Mouse (Mus musculus): ENCODE measurements at regions not wholly inside any gene's neighbourhood (a gene's known extent, or its start where the extent isn't known, plus 50 kb on each side); places are given as distances from the start of the nearest gene placed in this dataset.

DNA sequence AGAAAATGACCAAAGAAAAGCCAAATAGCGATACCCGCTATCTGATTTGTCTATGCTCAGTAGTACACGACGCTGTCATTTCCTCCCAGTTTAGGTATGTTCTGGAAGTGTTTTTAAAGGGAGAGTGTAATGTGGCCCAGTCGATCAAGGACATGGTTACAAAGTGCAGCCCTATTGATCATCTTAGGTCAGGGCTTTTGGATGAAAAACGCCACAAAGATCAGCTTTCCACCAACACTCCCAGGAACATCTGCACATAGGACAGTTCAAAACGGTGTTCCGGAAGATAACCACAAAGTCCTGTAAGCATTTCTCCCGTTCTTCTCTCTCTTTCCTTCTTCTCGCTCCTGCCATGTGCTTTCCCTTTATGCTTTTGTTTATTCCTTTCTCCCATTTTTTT, 149.2 kb upstream of the Maf start:
- Histone ChIP-seq H3K27me3 (replicated peaks) (no peaks in the 10 kb centered on the region), H3K4me1 (no peaks in the 10 kb centered on the region), H3K27ac (no peak overlapping the region), H3K4me3 (no peak overlapping the region), H3K9me3 (no peaks in the 10 kb centered on the region), H3K36me3 (replicated peaks) (no peaks in the 10 kb centered on the region), H3K9ac (no peak overlapping the region), H3K4me2 (no peak overlapping the region)
- 90% methylated on average over 10 of the region's 10 CpGs for WGBS
- no peak for ATAC-seq (replicated peaks)

DNA sequence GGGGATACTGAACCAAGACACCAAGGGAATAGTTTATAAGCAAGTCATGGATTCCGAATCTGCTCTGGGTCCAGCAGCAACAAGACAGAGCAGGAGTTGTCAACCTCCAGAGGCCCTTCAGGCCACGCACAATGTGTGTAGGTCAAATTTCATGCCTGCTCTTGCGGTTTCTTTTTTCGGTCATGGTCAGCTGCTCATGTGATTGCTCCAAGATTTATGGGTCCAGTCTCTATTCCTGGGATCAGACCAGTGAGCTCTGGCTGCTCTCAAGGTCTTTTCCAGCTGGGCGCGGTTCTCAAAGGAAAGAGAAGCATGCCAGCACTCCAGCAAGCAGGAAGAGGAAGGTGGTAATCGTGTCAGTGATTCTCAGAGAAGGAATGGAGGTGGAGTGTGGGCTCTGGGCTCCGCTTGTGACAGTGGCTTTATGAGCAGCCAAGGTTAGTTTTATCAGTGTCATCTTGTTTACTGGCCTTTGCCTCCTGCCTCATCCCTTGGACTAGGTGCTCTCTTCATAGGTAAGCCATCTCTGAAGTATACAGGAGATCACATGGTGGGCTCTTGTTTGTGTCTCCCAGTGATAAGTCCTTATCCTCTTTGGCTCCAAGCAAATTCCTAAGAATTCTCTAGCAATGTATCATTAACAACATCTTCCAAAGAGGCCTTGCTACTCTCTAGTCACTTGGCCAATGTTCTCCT, 148.5 kb upstream of the Maf start:
- 90% methylated on average over 8 of the region's 8 CpGs for WGBS
- Histone ChIP-seq H3K9me3 (no peaks in the 10 kb centered on the region), H3K27me3 (replicated peaks) (no peaks in the 10 kb centered on the region), H3K4me1 (no peaks in the 10 kb centered on the region), H3K4me3 (no peak overlapping the region), H3K9ac (no peak overlapping the region), H3K27ac (no peak overlapping the region), H3K36me3 (replicated peaks) (no peaks in the 10 kb centered on the region), H3K4me2 (no peak overlapping the region)
- ATAC-seq (replicated peaks): no peak

GRCm38 (mm10) chr8:115854209-115854900, 146.8 kb upstream of the Maf start:
- Histone ChIP-seq H3K9ac (no peak overlapping the region), H3K4me1 (no peaks in the 10 kb centered on the region), H3K4me2 (no peak overlapping the region), H3K9me3 (no peaks in the 10 kb centered on the region), H3K27ac (no peak overlapping the region), H3K27me3 (replicated peaks) (no peaks in the 10 kb centered on the region), H3K36me3 (replicated peaks) (no peaks in the 10 kb centered on the region), H3K4me3 (no peak overlapping the region)
- 88% methylated on average over 9 of the region's 9 CpGs for WGBS
- no peak for ATAC-seq (replicated peaks)

DNA sequence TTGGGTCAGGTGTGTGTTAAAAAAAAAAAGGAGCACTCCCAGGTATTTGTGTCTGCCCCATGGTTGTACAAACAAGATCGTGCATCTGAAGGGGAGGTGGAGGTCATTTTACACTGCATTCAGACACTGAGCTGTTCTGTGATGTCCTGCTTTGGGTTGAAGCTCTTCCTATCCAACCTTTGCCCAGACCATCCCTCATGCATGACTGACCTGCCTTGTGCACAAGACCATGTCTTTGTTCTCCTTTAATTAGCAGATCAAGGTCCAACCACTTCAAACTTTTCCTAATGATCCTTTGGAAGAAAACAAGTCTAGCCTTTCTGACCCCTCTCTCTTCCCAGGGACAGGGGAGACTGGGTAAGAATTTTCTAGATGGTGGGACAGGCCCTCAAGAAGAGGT, 143.0 kb upstream of the Maf start:
- no peaks in the 10 kb centered on the region for H3K36me3 ChIP-seq (replicated peaks)
- H3K9me3 ChIP-seq: no peaks in the 10 kb centered on the region
- no peaks in the 10 kb centered on the region for H3K27me3 ChIP-seq (replicated peaks)
- no peak overlapping the region for H3K4me2 ChIP-seq
- 79% methylated on average over 1 of the region's 1 CpGs for WGBS
- H3K4me1 ChIP-seq: no peaks in the 10 kb centered on the region
- no peak overlapping the region for H3K27ac ChIP-seq
- H3K9ac ChIP-seq: no peak overlapping the region
- ATAC-seq (replicated peaks): no peak
- no peak overlapping the region for H3K4me3 ChIP-seq

DNA sequence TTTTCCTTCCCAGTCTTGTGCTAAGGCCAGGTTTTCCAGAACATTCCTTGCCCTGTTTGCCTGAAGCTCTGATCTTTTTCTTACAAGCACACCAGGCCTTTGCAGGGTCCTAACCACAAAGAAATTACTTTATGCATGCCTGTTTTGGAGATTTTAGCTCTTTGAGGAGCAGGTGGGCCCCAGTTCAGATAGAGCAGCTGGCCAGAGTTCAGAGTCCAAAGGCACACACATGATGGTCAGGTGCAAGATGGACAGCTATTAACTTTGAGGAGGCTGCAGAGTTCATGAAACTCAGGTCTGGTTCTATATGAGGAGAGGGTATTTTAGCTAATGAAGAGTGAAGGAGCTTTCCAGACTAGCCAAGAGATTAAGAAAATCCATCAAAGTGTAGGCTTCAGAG, 125.8 kb upstream of the Maf start:
- no peak for ATAC-seq (replicated peaks)
- Histone ChIP-seq H3K9ac (no peak overlapping the region), H3K4me1 (no peaks in the 10 kb centered on the region), H3K27ac (no peak overlapping the region), H3K9me3 (no peaks in the 10 kb centered on the region), H3K4me3 (no peak overlapping the region), H3K36me3 (replicated peaks) (no peaks in the 10 kb centered on the region), H3K4me2 (no peak overlapping the region), H3K27me3 (replicated peaks) (no peaks in the 10 kb centered on the region)

DNA sequence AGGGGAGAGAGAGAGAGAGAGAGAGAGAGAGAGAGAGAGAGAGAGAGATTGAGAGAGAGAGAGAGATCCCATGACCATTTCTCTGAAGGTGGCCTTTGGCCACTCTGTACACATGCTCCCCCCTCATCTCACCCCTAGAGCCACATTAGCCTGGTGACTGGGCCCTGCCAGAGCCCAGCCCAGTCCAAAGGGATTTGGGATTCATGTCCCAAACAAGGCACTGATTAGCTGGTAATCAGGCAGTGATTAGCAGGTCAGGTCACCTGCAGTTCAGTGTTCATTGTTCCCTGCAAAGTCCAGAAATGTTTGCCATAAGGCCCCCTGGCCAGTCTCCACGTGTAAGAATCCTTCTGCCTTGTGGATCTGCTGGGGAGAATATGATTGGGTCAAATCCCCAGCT, 124.1 kb upstream of the Maf start:
- WGBS: 3% methylated on average over 1 of the region's 1 CpGs
- no peak for ATAC-seq (replicated peaks)
- no peak overlapping the region for H3K4me2 ChIP-seq
- H3K36me3 ChIP-seq (replicated peaks): no peaks in the 10 kb centered on the region
- no peaks in the 10 kb centered on the region for H3K27me3 ChIP-seq (replicated peaks)
- no peak overlapping the region for H3K27ac ChIP-seq
- no peaks in the 10 kb centered on the region for H3K9me3 ChIP-seq
- no peak overlapping the region for H3K4me3 ChIP-seq
- H3K4me1 ChIP-seq: no peaks in the 10 kb centered on the region
- no peak overlapping the region for H3K9ac ChIP-seq

GRCm38 (mm10) chr8:115830012-115830662, 122.5 kb upstream of the Maf start:
- H3K9me3 ChIP-seq: no peaks in the 10 kb centered on the region
- H3K27ac ChIP-seq: no peak overlapping the region
- no peaks in the 10 kb centered on the region for H3K4me1 ChIP-seq
- 77% methylated on average over 4 of the region's 4 CpGs for WGBS
- ATAC-seq (replicated peaks): no peak
- no peaks in the 10 kb centered on the region for H3K27me3 ChIP-seq (replicated peaks)
- no peak overlapping the region for H3K4me3 ChIP-seq
- H3K9ac ChIP-seq: no peak overlapping the region
- H3K36me3 ChIP-seq (replicated peaks): no peaks in the 10 kb centered on the region
- H3K4me2 ChIP-seq: no peak overlapping the region

- no peak overlapping the region for H3K4me2 ChIP-seq
- H3K9ac ChIP-seq: no peak overlapping the region
- H3K27me3 ChIP-seq (replicated peaks): no peaks in the 10 kb centered on the region
- H3K27ac ChIP-seq: no peak overlapping the region
- WGBS: 76% methylated on average over 3 of the region's 3 CpGs
- H3K4me3 ChIP-seq: no peak overlapping the region
- H3K9me3 ChIP-seq: no peaks in the 10 kb centered on the region
- H3K36me3 ChIP-seq (replicated peaks): no peaks in the 10 kb centered on the region
- no peaks in the 10 kb centered on the region for H3K4me1 ChIP-seq
- no peak for ATAC-seq (replicated peaks)
Measured at GRCm38 (mm10) chr8:115826516-115826915, 118.9 kb upstream of the Maf start.

GRCm38 (mm10) chr8:115825899-115826502, 118.4 kb upstream of the Maf start:
- WGBS: 89% methylated on average over 5 of the region's 5 CpGs
- Histone ChIP-seq H3K4me2 (no peak overlapping the region), H3K9ac (no peak overlapping the region), H3K4me1 (no peaks in the 10 kb centered on the region), H3K9me3 (no peaks in the 10 kb centered on the region), H3K27me3 (replicated peaks) (no peaks in the 10 kb centered on the region), H3K4me3 (no peak overlapping the region), H3K27ac (no peak overlapping the region), H3K36me3 (replicated peaks) (no peaks in the 10 kb centered on the region)
- no peak for ATAC-seq (replicated peaks)

DNA sequence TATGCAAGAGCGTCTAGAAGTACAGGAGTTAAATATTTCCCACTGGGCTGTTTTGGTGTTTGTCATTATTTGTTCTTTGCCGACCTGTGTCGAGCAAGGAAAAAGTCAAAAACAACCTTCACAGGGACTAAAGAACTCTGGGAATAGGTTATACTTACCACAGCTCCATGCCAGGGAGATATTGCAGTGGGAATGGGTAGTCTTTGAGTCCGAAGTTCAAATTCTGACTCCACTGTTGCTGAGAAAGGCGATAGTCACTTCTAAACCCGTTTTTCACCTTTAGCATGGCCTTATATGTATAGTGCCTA, 116.8 kb upstream of the Maf start:
- H3K27ac ChIP-seq: no peak overlapping the region

GRCm38 (mm10) chr8:115823673-115824477, 116.3 kb upstream of the Maf start:
- WGBS: 89% methylated on average over 8 of the region's 8 CpGs
- Histone ChIP-seq H3K36me3 (replicated peaks) (no peaks in the 10 kb centered on the region), H3K4me2 (no peak overlapping the region), H3K9me3 (no peaks in the 10 kb centered on the region), H3K27me3 (replicated peaks) (no peaks in the 10 kb centered on the region), H3K4me1 (no peaks in the 10 kb centered on the region), H3K4me3 (no peak overlapping the region), H3K27ac (no peak overlapping the region), H3K9ac (no peak overlapping the region)
- no peak for ATAC-seq (replicated peaks)

More for the DNA sequence above, 116.8 kb upstream of the Maf start:
- 84% methylated on average over 6 of the region's 6 CpGs for WGBS
- Histone ChIP-seq H3K4me3 (no peak overlapping the region), H3K27me3 (replicated peaks) (no peaks in the 10 kb centered on the region), H3K9ac (no peak overlapping the region), H3K4me2 (no peak overlapping the region), H3K9me3 (no peaks in the 10 kb centered on the region), H3K4me1 (no peaks in the 10 kb centered on the region), H3K36me3 (replicated peaks) (no peaks in the 10 kb centered on the region)
- no peak for ATAC-seq (replicated peaks)

GRCm38 (mm10) chr8:115813426-115813825, 105.8 kb upstream of the Maf start:
- Histone ChIP-seq H3K4me2 (no peak overlapping the region), H3K9ac (no peak overlapping the region), H3K4me3 (no peak overlapping the region), H3K27ac (no peak overlapping the region), H3K36me3 (replicated peaks) (no peaks in the 10 kb centered on the region), H3K27me3 (replicated peaks) (no peaks in the 10 kb centered on the region), H3K9me3 (no peaks in the 10 kb centered on the region), H3K4me1 (no peaks in the 10 kb centered on the region)
- 66% methylated on average over 4 of the region's 4 CpGs for WGBS
- no peak for ATAC-seq (replicated peaks)
